Mouse (Mus musculus): ENCODE measurements around the gene 2610528A11Rik.
A peak's percentile ranks its signal among the peaks of the same experiment; 100 is the strongest.

Gene 2610528A11Rik

DNA sequence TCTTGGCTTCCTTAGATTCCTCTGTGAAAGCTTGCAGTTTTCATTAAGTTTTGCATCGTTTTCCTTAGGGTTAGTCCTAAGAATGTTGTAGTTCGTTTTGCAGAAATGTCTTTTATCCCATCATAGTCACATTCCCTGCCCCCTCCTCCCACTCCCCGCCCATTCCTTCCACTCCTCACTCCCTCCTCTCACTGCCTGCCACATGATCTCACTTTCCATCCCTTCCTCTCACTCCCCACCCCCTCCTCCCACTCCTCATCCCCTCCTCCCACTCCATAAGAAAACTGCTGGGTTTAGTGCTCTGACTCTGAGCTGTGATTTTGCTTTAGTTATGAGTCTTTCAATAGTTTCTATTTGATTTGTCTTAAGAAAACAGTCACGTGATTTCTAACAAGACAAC is 30.1 kb downstream of the 2610528A11Rik start:
- no peak for DNase-seq

DNA sequence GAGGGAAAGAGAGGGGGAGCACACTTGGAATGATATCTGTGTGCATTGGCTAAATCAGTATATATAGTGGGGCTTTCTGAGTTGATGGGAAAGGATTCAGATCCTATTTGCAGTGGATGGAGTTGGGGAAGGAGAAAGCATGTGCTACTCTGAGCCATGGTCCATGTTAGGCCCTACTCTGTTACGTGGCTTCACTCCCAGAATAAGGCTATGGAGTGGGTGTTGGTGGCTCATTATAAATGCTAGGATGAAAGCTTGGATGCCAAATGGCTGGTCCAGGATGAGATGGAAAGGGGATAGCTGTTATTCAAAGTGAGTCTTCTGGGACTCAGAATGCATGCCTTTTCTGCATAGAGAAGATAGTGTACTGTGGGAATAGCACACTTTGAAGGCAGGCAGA is 33.1 kb downstream of the 2610528A11Rik start:
- no peak for DNase-seq

- peak; percentile 73 for DNase-seq
These were observed 45.3 kb downstream of the 2610528A11Rik start for GRCm38 (mm10) chr14:37068516-37068915.

DNA sequence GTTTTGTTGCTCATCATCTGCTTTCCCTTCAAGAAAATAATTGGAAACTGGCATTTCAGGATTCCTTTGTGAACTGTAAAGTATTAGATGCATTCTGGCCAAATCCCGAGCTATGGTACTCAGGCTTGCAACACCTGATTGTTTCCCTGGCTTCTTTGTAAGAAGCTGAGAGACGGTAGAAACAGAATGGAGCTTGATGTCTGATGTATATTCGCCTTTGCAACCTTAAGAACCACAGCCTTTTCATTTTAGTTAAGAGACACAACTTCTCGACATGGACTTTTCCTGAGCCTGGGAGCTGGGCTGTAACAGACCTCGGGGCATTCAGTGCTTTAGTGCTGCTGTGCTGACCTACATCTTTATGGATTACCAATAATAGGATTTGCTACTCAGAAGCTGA is 46.2 kb downstream of the 2610528A11Rik start, which contains the start of gene Lrit2:
Lrit2 (plus strand) TSS at position 301 of the 400 bp plus-strand sequence.
- no peak for DNase-seq

- no peak for DNase-seq
These were observed 47.2 kb downstream of the 2610528A11Rik start for GRCm38 (mm10) chr14:37066636-37067035.

- no peak for DNase-seq
These were observed 49.0 kb downstream of the 2610528A11Rik start for GRCm38 (mm10) chr14:37064849-37065248.

Measured in kidney, postnatal 14 days (tissue).